Mouse (Mus musculus) gastrocnemius, adult 2 months (tissue): ENCODE measurements around the gene Mxra8. TPM values are rescaled to one million over a fixed set of nuclear protein-coding genes. Genes with fewer than 3 reads are reported as not detected.

Source experiments
- DNase-seq: peaks from one replicate; pipeline ENCODE4 v3.0.0; 2022
- H3K27ac ChIP-seq: fragments of 200-600 bp; 2 replicates; pipeline ENCODE4 v1.8.1; 2022; ENCODE audit warnings: mild to moderate bottlenecking
- H3K4me3 ChIP-seq: fragments of 200-600 bp; 2 replicates; pipeline ENCODE4 v1.8.1; 2022; ENCODE audit warnings: mild to moderate bottlenecking, moderate library complexity
- CTCF ChIP-seq: fragments of 200-600 bp; IDR thresholded peaks from 2 replicates; pipeline ENCODE4 v1.8.1; 2022; ENCODE audit warnings: antibody characterized with exemption, mild to moderate bottlenecking, moderate library complexity
- intact Hi-C: fragments of 180-260 bp; cut with DNase I; formaldehyde crosslinking; loops from one replicate; pipeline ENCODE4 v1.15.1; 2025
- total RNA-seq, 2 experiments: library from RNA; stranded (reverse); gene quantifications; 2 replicates each; pipeline ENCODE4 v1.2.3; 2021

Gene Mxra8
- total RNA-seq, 2 experiments from 2014 or later = 26.4 to 31.3 TPM

DNA sequence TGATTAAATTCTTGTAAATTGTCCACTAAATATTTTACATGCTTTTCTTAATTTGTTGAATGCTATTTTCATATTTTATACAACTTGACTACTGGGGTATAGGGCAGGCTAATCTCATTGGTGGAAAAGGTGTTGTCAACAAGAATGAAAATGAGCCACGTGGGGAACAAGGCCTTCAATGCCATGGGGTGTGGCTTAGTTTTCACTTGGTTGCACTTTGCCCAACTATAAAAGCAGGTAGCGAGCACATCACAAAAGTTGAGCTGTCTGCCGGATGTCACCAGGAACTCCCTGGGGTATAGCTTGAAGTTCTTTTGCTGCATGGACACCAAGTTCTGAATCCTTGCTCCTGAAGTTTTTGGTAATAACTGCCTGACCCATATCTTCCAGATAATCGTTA is 21.9 kb upstream of the Mxra8 start:
- no peak for TF ChIP-seq CTCF
- DNase-seq = no peak
- Histone ChIP-seq H3K27ac (no peak overlapping the region), H3K4me3 (no peak overlapping the region)
- intact Hi-C loops = no loop called here

DNA sequence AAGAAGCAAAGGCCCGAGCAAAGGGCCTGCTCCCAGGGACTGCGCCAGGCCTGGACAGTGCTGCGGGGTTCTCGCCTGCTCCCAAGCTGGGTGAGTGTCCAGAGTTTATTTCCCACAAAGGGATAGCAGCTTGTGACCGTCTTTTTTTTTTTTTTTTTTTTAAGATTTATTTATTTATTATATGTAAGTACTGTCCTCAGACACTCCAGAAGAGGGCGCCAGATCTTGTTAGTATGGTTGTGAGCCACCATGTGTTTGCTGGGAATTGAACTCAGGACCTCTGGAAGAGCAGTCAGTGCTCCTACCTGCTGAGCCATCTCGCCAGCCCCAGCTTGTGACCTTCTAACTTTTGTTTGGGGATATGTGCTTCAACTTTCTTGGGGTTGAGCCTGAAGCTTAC is 18.5 kb upstream of the Mxra8 start:
- H3K27ac ChIP-seq = no peak overlapping the region
- intact Hi-C loops = no loop called here
- TF ChIP-seq CTCF = peak; percentile 51
- H3K4me3 ChIP-seq = no peak overlapping the region
- no peak for DNase-seq

DNA sequence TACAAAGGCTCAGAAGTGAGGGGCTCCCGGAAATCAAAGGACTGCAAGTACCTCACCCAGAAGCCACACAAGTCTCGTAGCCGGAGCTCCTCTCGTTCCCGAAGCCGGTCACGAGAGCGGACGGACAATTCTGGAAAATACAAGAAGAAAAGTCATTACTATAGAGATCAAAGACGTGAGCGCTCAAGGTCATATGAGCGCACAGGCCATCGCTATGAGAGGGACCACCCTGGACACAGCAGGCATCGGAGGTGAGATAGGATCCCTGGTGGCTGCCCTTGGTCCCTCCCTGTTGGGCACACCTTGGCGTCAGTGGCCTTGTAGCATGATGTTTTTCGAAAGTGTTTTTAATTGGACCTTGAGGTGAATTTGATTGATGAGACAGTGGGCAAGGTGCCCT is 16.0 kb upstream of the Mxra8 start:
- intact Hi-C loops = no loop called here
- no peak for DNase-seq
- TF ChIP-seq CTCF = no peak
- Histone ChIP-seq H3K27ac (no peak overlapping the region), H3K4me3 (no peak overlapping the region)

DNA sequence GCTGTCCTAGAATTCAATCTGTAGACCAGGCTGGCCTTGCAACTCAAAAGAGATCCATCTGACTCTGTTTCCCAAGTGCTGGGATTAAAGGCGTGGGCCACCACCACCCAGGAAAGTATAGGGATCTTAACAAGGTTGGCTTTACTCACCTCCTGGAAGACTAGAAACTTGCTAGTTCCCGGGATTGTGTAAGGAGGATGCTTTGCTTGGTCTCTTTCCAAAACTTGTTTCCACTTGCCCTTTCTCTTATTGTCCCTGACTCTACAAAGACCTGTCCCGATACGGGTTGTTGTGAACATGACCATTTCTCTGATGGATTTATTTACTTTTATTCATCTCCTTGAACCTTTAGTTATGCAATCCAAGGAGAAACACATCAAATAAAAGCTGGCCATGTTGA is 9.6 kb upstream of the Mxra8 start:
- TF ChIP-seq CTCF = no peak

DNA sequence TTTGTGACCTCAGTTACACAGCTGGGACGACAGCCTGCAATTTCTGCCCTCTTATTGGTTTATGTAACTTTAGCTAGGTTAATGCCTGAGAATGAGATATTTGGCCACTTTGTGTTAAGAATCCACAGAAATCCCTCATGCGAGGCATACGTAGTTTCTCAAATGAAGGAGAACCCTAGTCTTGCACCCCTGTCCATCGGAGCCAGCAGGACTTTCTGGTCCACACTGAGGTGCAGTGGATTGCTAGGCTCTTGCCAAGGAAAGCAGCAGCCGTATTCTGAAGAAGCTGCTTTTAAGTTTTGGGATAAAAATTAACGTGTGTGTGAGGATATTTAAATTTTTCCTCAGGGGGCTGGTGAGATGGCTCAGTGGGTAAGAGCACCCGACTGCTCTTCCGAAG is 8.9 kb upstream of the Mxra8 start:
- intact Hi-C loops = loop anchor here (1.0 to 10.0 kb wide), 2 partner anchors 17 to 114 kb away; partner anchors contain the start of gene Ube2j2
- no peak for DNase-seq
- TF ChIP-seq CTCF = no peak
- peak overlapping the region; percentile 94 for H3K4me3 ChIP-seq
- H3K27ac ChIP-seq = peak overlapping the region; percentile 89

More for the DNA sequence above, 9.6 kb upstream of the Mxra8 start:
- no peak overlapping the region for H3K27ac ChIP-seq
- DNase-seq = no peak
- intact Hi-C loops = loop anchor here (1.0 to 10.0 kb wide), 2 partner anchors 17 to 115 kb away; partner anchors contain the start of gene Ube2j2
- no peak overlapping the region for H3K4me3 ChIP-seq

DNA sequence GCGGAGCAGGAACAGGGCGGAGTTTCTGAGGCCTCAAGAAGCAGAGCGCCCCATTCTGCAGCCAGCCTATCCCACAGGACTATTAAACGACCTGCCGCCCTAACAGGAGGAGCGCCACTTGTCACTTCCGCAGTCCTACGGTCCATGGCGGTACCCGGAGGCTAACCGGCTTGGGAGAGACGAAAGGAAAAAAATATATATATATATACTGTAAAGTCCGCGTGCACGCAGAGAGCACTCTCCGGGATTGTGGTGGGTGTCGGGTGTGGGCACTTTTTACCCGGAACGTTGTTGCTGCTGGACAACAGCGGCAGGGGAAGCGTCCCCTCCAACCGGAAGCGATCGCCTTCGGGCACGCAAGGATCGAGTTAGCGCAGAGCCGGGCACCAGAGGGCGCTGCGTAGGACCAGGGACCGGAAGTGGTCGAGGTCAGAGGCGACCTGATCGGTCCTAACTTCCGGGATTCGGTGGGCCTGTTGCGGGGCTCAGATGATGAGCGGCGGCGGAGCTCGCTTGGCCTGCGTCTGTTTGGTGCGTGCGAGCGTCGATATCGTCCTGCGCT is 8.2 kb upstream of the Mxra8 start, which contains the start of gene Aurkaip1:
TSS of gene Aurkaip1 (plus strand) at position 68 of the 562 bp plus-strand sequence.
- intact Hi-C loops = loop anchor here (10.0 kb wide), 1 partner anchor 114 kb away; the partner anchor contains the start of gene Ube2j2
- peak; percentile 85 for TF ChIP-seq CTCF

DNA sequence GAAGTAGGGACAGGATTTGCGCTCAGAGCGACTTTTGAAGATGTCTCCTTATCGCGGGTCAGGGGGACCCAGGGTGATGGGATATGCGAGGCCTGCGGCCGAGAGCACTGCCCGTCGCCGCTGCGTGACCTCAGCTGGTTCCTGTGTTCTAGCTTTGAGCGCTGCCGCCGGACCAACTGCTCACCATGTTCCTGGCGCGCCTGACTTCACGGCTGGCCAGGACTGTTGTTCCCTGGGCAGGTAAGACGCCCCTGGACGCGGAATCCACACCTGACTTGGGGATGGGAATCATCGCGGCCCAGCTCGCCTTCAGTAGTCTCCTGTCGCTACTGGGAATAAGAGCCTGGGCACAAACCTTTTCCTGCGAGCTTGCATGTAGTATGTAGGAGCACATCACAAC is 7.6 kb upstream of the Mxra8 start:
- no peak for TF ChIP-seq CTCF

More for the DNA sequence above, 8.2 kb upstream of the Mxra8 start, which contains the start of gene Aurkaip1:
- peak within 1 kb of the TSS; percentile 89 for H3K27ac ChIP-seq
- peak; percentile 98 for DNase-seq
- H3K4me3 ChIP-seq = peak within 1 kb of the TSS; percentile 94

DNA sequence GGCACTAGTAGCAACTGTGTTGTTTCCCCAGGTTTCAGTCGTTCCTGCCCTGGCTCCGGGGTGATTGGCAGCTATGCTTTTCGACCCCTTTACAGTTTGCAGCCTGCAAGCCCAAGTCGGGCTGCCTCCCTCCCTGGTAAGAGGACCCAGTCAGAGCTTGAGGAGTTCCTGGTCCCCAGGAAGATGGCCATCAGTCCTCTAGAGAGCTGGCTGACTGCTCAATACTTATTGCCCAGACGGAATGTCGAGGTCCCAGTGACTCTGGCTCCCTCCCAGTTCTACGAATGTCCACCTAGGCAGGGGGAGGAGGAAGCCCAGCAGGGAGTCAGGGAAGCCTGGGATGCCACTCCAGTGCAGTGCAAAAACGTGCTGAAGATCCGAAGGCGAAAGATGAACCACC is 7.2 kb upstream of the Mxra8 start:
- Histone ChIP-seq H3K4me3 (peak overlapping the region; percentile 94), H3K27ac (peak overlapping the region; percentile 89)
- DNase-seq = no peak
- intact Hi-C loops = loop anchor here (2.0 to 10.0 kb wide), 2 partner anchors 14 to 112 kb away; partner anchors contain the start of genes Dvl1 and Ube2j2
- TF ChIP-seq CTCF = no peak

More for the DNA sequence above, 7.6 kb upstream of the Mxra8 start:
- Histone ChIP-seq H3K27ac (peak overlapping the region; percentile 89), H3K4me3 (peak overlapping the region; percentile 94)
- intact Hi-C loops = loop anchor here (2.0 to 10.0 kb wide), 2 partner anchors 15 to 113 kb away; partner anchors contain the start of genes Dvl1 and Ube2j2
- DNase-seq = no peak

DNA sequence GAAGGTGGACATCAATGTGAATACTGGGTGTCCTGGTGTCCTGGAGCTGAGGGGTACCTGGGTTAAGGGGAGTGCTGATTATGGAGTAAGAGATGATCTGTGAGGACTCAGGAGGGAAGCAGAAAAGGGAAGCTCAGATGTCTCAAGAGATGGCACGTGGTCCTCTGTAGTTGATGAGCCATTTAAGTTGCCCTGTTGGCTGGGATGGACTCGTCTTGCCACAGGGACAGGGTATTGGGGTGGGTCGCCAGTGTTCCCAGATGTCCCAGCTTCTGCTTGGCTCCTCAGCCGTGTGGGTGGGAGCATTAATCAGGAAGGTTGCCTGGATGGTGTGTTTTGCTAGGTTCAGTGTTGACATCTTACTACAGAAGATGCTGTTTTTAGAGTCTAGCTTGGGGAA is 6.2 kb upstream of the Mxra8 start:
- H3K4me3 ChIP-seq = peak overlapping the region; percentile 11; the same call in 1 of the 2 replicates
- intact Hi-C loops = loop anchor here (2.0 to 10.0 kb wide), 2 partner anchors 14 to 112 kb away; partner anchors contain the start of genes Dvl1 and Ube2j2
- peak overlapping the region; percentile 86 for H3K27ac ChIP-seq
- no peak for TF ChIP-seq CTCF
- no peak for DNase-seq

DNA sequence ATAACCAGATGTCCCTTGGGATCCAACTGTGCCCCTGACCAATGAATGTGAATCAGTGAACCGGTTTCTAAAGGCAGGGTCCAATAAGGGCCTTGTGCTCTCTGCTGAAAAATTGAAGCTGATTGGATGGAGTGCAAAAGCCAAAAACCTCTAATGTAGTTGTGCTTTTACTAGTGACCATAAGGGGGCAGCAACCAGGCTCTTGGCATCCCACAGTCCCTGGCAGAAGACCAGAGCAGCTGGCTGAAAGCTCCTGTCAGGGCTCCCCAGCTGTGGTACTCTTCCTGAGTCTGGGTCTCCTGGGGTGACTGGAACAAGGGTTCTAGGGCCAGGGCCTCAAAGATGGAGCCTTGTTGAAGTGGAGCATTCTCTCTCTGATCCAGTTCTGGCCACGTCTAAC is 5.6 kb upstream of the Mxra8 start:
- H3K27ac ChIP-seq = peak overlapping the region; percentile 86
- peak; percentile 84 for TF ChIP-seq CTCF
- intact Hi-C loops = loop anchor here (2.0 to 10.0 kb wide), 2 partner anchors 13 to 111 kb away; partner anchors contain the start of genes Dvl1 and Ube2j2
- DNase-seq = peak; percentile 93
- peak overlapping the region; percentile 45 for H3K4me3 ChIP-seq

DNA sequence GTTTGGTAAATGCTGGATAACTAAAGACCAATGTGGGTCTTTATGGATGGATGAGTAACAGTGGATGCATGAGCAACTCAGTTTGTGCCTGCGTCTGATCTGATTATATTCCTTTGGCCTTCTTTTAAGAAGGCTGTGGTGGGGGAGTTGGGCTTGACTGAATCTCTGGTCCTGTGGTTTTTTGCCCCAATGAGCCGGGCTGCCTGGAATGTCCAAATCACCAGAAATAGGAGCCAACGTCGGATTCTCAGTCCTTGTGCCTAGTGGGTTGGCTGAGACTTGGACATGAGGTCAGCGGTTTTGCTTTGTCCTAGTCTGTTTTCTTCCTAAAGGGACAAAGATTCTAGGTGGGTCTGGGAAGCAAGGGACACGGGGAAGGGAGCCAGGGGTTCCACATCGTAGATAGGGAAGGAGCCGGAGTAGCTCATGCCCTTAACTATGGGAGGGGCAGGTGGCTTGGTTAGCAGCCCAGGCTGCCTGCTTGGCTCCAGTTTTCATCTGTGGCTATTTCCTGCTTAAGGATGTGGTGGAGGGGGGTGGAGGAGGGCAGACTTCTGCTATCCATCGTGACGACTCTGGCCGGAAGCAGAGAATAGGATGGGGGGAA is 2.0 kb upstream of the Mxra8 start:
- intact Hi-C loops = loop anchor here (10.0 kb wide), 1 partner anchor 107 kb away; the partner anchor contains the start of gene Ube2j2
- peak overlapping the region; percentile 68 for H3K4me3 ChIP-seq
- TF ChIP-seq CTCF = no peak
- H3K27ac ChIP-seq = peak overlapping the region; percentile 96
- DNase-seq = peak; percentile 81

DNA sequence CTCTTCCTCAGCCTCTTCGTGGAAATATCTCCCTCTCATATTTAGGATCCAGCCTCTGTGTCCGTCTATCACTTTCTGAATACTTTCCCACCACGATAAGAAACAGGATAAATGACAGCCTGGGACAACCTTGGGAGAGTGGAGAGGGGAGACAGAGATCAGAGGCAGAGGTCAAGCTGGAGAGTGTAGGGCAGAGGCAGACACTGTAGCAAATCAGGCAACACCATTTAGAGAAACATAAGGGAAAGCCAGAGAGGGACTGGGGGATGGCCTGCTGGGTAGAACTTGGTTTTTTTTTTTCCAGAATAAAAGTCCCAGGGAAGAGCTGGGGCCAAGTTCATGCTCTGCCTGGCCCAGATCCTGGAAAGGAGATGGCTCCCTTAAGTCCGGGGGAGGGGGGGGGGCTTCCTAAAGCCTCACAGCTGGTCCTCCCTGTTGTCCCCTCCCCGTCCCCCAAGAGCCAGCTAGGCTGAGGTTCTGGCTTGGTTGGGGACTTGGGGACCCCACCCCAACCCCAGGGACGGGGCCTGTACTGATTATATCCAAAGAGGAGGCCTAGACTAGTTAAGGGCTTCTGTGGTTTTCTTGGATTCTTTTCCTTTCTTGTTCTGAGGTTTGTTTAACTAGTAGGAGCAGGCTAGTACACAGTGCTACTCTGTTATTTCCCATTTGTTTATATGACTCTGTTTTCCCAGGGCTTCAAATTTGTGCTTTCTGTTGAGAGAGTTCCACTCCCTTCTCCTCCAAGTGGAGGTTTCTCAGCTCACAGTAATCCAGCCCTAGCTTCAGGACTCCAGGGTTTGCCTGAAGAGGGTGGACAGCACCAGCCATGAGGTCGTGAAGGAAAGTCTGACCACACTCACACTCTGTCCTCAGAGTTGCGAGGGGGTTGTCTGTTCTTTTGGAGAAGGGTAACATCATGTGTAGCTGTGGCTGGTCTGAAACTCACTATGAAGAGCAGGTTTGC is 1.0 kb upstream of the Mxra8 start:
- intact Hi-C loops = loop anchor here (10.0 kb wide), 1 partner anchor 106 kb away; the partner anchor contains the start of gene Ube2j2
- peak; percentile 80 for DNase-seq
- TF ChIP-seq CTCF = no peak
- peak overlapping the region; percentile 68 for H3K4me3 ChIP-seq
- peak overlapping the region; percentile 96 for H3K27ac ChIP-seq
